Mouse (Mus musculus): ENCODE results near the gene Mfap1b. TPM values are rescaled to one million over a fixed set of nuclear protein-coding genes. Genes with fewer than 3 reads are reported as not detected.
"Not testable (repeated sequence)": the region's sequence is repeated elsewhere in the genome, so short reads cannot be mapped to it uniquely, and the experiment has no call there.

Mfap1b gene
- polyA plus RNA-seq, 1 experiment: 5.4 TPM

DNA sequence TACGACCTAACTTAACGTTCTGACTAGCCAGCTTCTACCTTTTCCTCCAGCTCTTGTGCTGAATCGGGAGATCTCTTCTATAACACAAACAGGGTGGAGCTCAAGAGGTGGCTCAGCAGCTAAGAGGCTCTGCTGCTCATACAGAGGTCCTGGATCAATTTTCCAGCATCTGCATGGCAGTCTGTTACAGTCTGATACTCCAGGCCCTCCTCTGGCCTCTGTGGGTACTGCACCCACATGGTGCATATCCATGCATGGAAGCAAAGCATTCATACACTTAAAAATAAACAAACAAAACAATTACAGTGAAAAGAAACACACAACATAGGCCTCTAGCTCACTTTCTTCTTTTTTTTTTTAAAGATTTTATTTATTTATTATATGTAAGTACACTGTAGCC, 1.1 kb downstream of the Mfap1b start:
- DNase-seq (ENCODE audit: low read depth): not testable (repeated sequence)

DNA sequence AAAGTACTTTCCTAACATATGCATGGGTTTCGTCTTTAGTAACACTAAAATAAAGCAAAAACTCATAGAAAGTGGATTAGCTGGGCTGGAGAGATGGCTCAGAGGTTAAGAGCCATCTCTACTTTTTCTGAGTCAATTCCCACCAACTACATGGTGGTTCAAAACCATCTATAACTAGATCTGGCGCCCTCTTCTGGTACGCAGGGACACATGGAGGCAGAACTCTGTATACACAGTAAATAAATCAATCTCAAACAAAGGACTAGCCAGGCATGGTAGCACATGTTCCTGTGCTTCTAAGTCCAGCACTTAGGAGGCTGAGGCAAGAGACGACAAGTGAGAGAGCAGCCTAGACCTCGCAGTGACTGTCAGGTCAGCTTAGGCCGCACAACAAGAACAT, 4.9 kb downstream of the Mfap1b start:
- not testable (repeated sequence) for DNase-seq (ENCODE audit: low read depth)

DNA sequence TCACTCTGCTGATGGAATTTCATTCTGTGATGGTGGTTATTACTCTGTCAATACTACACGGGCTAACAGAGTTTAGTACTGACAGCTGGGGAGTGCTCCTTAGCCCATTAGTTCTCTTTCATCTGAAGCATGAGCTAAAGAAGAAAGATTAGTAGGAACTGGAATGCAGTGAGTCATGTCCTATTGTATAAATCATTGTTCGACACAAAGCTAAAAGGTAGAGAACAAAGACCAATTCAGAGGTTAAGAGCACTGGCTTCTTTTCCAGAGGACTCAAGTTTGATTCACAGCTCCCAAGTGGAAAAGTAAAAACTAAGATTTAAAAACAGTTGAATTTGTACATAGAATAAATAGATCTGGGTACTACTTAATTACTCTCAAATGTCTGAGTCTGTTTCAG, 13.8 kb downstream of the Mfap1b start:
- DNase-seq (ENCODE audit: low read depth): no peak

DNA sequence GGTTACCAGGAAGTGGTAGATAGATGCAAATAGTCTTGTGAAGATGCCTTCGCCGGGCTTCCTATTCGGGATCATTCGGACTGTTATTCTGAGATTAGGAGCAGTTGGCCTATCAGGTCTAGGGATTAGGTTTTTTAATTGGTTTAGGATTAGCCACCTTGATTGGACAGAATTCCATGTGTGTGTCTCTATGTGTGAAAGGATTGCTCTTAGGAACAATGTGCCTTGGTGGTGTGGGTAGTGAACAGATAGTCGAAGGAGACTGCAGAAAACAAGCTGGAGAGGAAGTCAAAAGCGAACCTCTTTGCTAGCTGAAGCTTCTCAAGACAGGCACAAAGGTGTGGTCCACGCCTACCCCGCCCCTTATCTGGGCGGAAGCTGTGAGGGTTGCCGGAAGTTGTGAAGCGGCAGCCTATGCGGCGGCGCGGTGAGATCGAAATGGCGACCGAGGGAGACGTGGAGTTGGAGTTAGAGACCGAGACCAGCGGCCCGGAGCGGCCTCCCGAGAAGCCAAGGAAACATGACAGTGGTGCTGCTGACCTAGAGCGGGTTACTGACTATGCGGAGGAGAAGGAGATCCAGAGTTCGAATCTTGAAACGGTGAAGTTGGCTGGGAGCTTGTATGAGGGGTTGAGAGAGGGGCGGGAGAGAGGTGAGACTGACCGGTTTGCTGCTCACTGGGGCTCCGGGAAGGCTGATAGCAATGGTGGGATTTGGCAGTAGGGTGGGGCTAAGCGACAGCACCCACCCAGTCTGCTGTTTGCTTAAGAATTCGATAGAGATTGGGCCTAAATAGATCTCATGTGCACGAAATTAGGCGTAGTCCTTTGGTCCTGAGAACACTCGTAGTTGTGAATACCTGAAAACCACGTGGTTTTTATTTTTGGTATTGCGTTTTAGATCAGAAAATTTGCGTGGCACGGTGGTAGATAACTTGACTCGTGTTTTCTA, 16.9 kb downstream of the Mfap1b start, which contains the start of gene Serinc4:
Gene Serinc4 (minus strand): TSS at position 90 of the 951 bp plus-strand sequence.
- no peak for DNase-seq (ENCODE audit: low read depth)

DNA sequence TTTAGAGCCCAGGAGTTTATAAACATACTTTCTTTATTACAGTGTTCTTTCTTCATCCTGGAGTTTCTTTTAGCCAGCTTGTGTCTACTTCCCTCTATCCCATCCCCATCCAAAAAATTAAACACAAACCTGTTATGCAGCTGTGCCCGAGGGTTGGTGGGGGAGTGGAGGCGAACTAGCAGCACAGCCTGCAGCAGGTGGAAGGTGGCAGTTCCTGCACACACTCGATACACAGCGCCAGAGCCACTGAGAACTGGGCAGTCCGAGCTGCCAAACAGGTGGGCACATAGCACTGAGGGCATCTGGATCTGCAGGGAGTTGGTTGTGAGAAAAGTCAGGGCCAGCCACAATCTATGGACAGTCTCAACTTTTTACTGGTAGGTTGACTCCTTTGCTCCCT, 18.3 kb downstream of the Mfap1b start:
- no peak for DNase-seq (ENCODE audit: low read depth)

DNA sequence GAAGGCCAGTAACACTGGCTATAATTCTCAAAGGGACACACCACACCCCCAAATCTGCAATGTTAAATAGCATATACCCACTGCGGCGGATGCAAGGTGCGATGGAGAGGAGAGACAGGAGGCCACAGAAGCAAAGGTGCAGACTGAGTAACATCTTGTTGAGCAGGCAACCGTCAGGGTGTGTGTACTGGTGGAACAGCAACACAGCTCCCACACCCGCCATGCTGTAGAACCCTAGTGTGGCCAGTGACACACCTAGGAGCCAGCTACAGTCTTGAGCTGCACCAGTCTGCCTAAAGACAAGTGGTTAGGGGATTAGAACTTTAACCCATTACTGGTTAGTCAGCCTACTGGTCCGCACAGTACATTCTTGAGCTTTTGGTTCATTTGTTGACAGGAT, 19.9 kb downstream of the Mfap1b start:
- DNase-seq (ENCODE audit: low read depth): no peak

DNA sequence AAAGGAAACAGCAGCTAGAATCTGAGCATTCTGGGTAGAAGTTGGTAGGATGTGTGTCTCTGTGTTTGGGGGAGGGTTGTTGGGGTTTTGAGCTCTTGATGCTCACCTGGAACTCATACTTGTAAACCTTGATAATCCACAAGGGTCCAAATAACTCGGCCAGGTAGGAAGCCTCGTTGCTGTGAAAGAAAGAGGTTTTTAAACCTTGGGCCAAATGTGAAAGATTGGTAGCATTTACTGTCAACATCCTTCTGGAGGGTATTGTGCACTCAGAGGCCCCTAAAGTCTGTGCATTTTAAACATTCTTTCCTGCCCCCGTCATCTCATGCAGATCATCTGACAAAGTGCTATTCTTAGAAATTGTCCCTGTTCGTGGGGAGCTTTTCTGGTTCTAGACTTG, 20.9 kb downstream of the Mfap1b start, which contains the start of gene Hypk:
Gene Hypk (plus strand): TSS at position 301 of the 400 bp plus-strand sequence.
- DNase-seq (ENCODE audit: low read depth): no peak

DNA sequence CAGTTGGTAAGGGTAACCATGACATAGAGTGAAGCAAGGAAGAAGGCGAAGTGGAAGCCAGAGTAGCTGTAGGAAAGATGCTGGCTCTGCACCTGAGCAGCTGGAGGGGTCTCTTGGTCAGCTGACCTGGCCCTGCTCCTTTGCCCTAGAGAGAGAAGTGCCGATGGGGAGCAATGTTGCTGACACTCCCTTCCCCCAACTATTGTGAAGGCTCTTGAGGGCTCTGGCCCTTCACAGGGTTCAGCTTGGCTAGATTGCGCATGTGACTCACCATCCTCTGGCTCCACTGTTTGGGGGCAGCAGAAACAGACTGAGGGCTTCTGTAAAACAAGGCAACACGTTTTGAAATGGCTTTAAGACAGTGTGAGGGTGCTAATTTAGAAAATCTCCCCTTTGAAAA, 21.5 kb downstream of the Mfap1b start:
- DNase-seq (ENCODE audit: low read depth): no peak

DNA sequence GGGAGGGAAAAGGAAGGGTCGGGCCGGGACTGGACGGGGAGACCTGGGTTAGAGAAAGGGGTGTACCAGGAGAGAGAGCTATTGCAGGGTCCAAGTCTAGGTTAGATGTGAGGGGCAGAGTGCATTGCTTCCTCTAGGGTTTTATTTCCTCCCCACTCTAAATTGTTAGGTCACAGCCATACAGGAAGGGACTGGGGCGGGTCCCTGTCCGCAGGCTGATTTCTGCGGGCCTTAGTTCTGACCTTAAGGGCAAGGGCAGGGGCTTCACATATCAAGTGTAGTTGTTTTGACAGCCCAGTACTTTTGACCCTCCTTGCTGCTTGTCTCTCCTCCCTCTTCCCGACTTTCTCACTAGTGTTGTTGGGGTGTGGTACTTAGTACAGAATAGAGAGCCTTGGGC, 23.8 kb downstream of the Mfap1b start:
- no peak for DNase-seq (ENCODE audit: low read depth)

DNA sequence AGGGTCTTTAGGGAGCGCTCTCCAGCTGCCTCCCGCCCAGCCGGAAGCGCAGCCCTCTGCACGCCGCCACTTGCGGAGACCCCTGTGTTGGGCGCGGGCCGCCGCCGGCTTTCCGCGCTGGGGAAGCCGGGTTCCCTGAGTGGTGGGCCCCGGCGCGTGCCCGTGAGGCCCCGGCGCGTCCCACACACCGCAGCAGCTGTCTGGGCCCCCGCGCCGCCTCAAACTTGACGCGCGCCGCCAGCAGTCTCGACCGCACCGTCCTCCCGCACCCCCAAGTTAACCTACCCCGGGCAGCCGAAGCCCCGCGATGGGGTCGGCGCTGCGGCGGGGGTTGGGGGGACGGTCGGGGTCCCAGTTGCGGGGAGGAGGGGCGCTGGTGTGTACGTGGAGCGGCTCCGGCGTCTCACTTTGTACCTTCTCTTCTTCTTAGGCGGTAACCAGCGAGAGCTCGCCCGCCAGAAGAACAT, 24.3 kb downstream of the Mfap1b start:
- DNase-seq (ENCODE audit: low read depth): no peak

DNA sequence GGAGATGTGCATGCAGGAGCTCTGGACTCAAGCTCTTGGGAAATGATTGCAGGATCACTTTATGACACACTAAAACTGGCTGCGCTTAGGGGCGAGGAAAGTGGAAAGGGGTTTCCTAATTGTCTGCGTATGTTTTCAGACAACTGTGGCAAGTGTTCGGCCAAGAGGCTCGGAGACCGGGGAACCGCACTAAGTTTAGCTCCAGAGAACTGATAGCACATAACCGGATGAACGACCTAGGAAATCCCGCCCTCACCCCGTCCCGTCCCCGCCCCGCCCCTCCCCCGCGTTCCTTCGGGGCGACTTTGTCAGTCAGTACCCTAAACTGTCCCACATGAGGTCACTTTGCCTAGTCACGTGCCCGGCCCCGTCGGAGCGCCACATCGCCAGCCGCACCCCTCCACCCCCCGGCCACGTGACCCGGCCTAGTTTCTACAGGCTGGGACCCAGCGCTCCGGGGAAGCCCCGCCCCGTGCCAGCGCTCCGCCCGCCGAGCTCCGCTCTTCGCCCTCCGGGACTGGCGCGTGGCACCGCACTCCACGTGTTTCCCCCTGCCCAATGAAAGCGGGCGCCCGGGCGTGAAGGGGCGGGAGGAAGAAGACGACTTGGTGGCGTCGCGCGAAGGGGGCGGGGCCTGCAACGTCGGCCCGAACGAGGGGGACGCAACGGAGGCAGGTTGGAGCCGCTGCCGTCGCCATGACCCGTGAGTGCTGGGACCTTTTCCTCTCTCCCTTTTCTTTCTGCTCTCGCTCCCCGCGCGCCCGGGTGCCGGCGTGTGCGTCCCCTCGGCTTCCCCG, 24.9 kb downstream of the Mfap1b start, which contains the start of gene Serf2:
Gene Serf2 (plus strand): TSS at position 457 of the 797 bp plus-strand sequence.
- DNase-seq (ENCODE audit: low read depth): peak; percentile 86

DNA sequence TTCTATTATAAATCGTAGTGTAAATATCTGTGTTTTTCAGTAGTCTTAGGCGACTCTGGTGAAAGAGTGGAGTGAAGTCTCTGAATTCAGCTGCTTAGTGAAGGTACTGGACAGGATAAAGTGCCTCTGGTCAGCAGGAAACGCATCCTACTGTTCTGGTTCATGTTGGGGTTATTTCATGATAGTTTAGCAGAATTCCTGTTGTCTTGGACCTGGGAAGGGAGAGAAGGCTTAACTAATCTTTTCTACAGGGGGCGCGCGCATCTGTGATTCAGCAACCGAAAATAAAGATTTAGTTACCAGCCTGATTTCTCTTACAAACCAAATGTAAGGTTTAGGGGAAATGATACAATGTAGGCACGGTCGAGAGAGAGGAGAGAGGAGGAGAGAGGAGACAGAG, 25.7 kb downstream of the Mfap1b start:
- DNase-seq (ENCODE audit: low read depth): no peak

DNA sequence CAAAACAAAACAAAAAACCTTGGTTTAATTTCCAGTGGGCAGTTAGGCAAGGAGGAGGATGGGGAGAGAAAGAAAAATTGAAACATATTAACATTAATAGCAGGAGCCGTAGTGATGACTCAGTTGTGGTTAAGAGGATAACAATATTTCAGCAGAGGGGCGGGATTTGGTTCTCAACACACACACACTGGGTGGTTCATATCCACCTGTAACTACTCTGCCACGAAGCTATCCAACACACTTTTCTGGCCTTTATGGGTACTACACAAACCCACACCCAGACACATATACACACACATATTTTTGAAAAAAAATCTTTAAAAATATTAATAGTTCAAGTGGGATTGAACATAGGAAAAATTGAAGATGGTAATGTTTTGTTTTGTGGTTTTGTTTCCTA, 26.9 kb downstream of the Mfap1b start:
- DNase-seq (ENCODE audit: low read depth): no peak

DNA sequence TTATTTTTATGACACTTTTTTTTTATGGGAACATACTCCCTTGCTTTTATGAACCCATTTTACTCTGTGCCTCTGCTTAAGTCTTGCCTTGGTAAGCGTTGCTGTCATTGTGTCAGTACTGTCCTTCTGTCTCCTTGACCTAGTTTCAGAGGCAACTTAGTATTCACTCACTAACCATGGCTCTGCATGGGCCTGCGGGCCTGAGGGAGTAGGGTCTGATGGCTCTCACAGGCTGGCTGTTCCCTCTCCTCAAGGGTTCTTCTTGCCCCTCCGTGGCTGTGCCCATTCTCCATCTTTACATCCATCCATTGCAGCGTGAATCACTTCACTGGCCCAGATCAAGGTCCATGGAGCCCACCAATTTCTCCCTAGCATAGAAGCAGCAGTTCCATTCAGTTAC, 27.4 kb downstream of the Mfap1b start:
- DNase-seq (ENCODE audit: low read depth): no peak

DNA sequence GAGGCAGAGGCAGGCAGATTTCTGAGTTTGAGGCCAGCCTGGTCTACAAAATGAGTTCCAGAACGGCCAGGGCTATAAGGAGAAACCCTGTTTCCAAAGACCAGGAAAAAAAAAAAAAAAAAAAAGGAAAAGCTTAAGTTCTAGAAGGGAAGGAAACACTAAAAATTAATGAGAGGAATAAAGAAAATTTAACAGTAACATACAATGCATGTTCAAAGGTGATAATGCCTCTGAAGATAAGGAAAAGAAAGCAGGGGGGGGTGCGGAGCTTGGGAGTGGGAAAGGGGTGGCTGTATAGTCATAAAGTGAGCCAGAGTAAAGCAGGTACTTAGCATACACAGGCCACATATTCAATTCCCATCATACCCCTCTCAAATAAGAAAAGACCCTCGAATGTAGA, 28.8 kb downstream of the Mfap1b start:
- no peak for DNase-seq (ENCODE audit: low read depth)

DNA sequence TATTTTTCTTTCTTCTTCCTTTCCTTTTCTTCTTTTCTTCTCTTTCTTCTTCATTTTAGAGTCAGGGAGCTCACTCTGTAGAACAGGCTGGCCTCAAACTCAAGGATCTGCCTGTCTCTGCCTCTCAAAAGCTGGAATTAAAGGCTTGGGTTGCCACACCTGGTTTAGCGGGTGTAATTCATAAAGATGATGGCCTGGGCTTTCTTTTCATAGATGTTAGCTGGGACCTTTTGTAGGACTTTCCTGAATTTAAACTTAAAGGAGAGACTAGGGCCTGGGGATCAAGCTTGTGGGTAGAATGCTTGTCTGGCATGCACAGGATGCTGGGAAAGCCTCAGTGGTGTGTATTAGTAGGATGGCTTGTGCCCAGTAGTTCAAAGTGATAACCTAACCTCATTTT, 29.7 kb downstream of the Mfap1b start, which contains the start of gene Ell3:
Gene Ell3 (minus strand): TSS at position 101 of the 400 bp plus-strand sequence.
- no peak for DNase-seq (ENCODE audit: low read depth)

DNA sequence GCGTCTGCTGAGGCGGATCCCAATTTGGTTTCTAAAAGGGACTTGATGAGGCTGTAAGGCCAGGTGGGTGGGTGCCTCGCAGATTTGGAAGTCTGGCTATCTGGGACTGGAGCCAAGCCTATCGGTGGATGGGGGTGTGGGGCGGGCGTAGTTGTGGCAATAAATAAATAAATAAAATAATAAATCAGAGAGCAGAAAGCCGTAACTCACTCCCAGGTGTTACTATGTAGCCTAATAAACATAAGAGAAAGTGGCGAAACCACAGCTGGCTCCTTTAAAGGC, 30.9 kb downstream of the Mfap1b start:
- DNase-seq (ENCODE audit: low read depth): no peak

DNA sequence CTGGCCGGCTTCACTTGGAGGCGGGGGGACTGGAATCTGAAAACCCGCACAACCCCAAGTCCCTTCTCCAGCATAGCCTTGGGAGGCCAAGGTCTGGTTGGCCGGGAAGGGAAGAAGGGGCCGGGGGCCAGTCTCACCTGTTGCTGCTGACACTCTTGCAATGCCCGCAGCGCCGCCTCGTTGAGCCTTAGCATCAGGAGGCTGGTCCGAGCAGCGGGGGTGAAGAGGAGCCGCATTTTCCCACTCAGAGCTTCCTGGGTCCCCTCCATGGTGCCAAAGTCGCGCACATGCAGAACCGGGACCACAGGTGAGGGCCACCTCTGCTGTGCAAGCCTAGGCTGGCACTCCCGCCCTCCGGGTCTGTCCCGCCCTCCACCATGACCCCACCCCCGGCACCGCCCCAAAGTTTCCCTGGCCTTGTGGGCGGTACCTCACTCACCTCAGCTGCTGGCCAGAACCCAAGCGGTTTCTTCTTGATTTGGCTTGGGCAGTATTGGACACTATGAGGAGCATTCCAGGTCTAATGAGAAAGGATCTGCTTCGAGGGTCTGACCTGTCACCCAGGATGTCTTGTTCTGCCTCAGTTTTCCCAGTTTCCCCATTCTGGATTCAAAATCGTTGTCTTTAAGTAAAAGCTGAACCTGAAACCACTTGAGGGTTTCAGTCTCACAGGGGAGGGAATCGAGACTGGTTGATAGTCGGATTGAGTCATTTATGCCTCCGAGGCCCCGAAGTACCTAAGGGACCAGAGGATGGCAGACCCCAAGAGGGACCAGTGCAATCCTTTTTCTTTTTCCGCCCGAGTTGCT, 31.4 kb downstream of the Mfap1b start:
- peak; percentile 54 for DNase-seq (ENCODE audit: low read depth)

DNA sequence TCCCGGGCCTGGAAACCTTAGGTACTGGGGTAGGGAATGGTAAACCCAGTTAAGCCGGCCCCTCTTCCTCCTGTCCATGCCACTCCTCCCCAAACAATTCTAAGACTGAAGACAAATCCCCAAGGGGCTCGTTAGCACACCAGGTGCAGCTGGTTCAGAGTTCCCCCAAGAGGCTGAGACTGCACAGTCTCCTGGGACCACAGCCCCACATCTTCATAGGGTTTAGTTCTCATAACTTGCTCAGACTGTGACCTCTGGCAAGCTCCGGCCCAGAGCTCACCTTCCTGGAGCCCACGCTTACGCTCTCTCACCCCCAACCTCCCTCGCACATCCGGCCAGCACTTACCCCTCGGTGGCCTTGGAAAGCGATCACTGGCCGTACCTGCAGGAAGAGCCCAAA, 32.1 kb downstream of the Mfap1b start:
- no peak for DNase-seq (ENCODE audit: low read depth)

DNA sequence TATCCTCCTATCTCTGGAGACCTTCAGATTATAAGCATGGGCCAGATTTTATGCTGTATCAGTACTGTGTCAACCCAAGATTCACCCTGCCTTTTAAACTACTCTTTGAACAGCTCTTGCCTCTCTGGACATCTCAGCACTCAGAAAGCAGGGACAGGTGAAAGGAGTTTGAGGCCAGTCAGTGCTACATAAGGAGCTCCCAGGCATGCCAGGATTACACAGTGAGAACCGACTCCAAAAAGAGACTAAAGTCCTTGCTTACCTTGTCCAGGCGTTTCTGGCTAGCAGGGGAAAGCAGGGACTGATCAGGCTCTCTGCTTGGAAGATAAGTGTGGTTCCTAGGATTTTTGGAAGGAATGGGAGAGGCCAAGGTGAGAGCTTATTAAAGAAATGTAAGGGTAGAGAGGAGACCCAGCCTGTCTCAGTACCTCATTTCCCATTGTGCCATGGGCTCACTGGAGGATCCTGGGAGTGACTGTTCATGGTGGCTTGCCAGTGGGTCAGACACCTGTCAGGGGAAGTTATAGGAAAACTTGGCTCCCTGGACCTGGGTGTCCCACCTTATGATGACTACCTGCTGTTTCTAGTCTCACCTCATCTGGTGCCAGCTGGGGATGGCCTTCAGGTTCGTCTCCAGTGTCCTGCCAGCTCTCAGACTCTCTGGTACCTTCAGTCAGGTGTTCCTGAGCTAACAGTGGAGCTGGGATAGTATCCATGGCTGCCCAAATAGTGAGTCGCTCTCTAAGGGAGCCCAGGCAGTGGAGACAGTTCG, 32.8 kb downstream of the Mfap1b start:
- no peak for DNase-seq (ENCODE audit: low read depth)

DNA sequence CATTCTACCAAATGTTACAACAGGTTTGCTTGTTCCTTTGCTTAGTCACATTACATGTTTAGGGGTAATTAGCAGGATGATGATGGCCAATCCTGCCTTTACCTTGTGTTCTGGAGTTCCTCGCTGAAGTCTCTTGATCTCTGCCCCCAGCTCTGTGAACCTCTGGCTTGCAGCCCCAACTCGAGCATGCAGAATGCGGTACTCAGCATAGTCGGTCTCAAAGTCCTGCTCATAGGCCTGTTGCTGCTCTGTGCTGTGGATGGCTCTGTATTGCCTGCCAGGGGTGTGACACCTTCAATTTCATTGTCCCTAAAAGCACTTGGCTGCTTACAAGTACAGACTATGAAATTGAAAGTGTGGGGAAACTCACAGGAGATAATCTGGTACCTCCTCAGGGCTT, 34.1 kb downstream of the Mfap1b start:
- no peak for DNase-seq (ENCODE audit: low read depth)

Measured in gonadal fat pad, adult 2 months (tissue).